Comparison of ENCODE assay signal across 1 mouse cellular context in the genomic region with DNA sequence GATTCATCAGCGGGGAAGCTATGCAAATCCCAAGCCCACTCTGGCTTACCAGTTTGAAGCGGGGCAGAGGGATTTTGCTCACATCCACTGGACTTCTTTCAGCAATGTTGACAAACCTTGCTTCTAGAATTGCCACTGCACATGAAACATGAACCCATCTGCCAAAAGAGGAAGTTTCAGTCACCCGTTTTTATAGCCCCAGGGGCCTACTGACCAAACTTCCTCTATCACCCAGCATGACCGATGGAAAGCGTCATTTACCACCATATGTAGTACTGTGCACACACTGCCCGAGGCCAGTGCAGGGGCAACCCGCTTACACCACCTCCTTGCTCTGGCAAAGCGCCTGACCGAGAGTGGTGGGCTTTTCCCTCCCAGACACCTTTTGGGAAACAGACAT.
TF ChIP-seq lines count a peak whose summit lies in the region.

No protein-coding gene starts in this region.

TF ChIP-seq in CH12.LX, 34 proteins besides CTCF, POLR2A, EP300 and RAD21 (continued from another document):
- TF ChIP-seq IRF4 (IDR thresholded peaks at IDR 0.05; ENCODE audit: low read depth, low read length) (peak; percentile 55; the same call in 1 of the 2 replicates), CHD1 (IDR thresholded peaks at IDR 0.05; ENCODE audit: low read depth, low read length) (no peak), MYC (IDR thresholded peaks at IDR 0.05; ENCODE audit: low read depth, low read length) (peak; percentile 55; the same call in 1 of the 2 replicates), TCF12 (IDR thresholded peaks at IDR 0.05; ENCODE audit: low read depth, low read length) (0 out of 2 replicates have a peak, but pooled peaks have one; percentile 43), RCOR1 (conservative IDR thresholded peaks at IDR 0.05; ENCODE audit: low read depth, low read length) (no peak), MEF2A (IDR thresholded peaks at IDR 0.05; ENCODE audit: borderline replicate concordance, low read depth, low read length) (peak; percentile 81), POLR2AphosphoS2 (IDR thresholded peaks at IDR 0.05; ENCODE audit: low read depth, low read length) (no peak), JUN (IDR thresholded peaks at IDR 0.05; ENCODE audit: insufficient read depth, low read depth, low read length) (0 out of 2 replicates have a peak, but pooled peaks have one; percentile 11), E2F4 (IDR thresholded peaks at IDR 0.05; ENCODE audit: insufficient replicate concordance, low read depth, low read length) (no peak), KAT2A (IDR thresholded peaks at IDR 0.05; ENCODE audit: insufficient replicate concordance, low read length) (no peak), SIN3A (IDR thresholded peaks at IDR 0.05; ENCODE audit: low read length) (peak; percentile 62), HCFC1 (IDR thresholded peaks at IDR 0.05; ENCODE audit: low read depth, low read length) (peak; percentile 17; the same call in 1 of the 2 replicates)
